Mouse (Mus musculus): Measurements from ENCODE around the gene Cnpy2.
"Not testable (repeated sequence)": the region's sequence is repeated elsewhere in the genome, so short reads cannot be mapped to it uniquely, and the experiment has no call there.

The Cnpy2 gene

GRCm38 (mm10) chr10:128315578-128315977 lies 6.7 kb upstream of the Cnpy2 start:
- DNase-seq (ENCODE audit: low spot score): no peak

GRCm38 (mm10) chr10:128321641-128322040 lies 618 bp upstream of the Cnpy2 start:
- peak; percentile 37 for DNase-seq (ENCODE audit: low spot score)

- DNase-seq (ENCODE audit: low spot score): no peak
These were observed 1.3 kb downstream of the Cnpy2 start for GRCm38 (mm10) chr10:128323516-128323915.

- no peak for DNase-seq (ENCODE audit: low spot score)
These were observed 4.6 kb downstream of the Cnpy2 start for GRCm38 (mm10) chr10:128326825-128327224.

GRCm38 (mm10) chr10:128327610-128328009 lies 5.4 kb downstream of the Cnpy2 start:
- no peak for DNase-seq (ENCODE audit: low spot score)

- not testable (repeated sequence) for DNase-seq (ENCODE audit: low spot score)
These were observed 10.3 kb downstream of the Cnpy2 start for GRCm38 (mm10) chr10:128332358-128333249.

GRCm38 (mm10) chr10:128335582-128335981 lies 13.3 kb downstream of the Cnpy2 start:
- DNase-seq (ENCODE audit: low spot score): peak; percentile 83

GRCm38 (mm10) chr10:128336195-128336594 lies 13.9 kb downstream of the Cnpy2 start:
- no peak for DNase-seq (ENCODE audit: low spot score)

- DNase-seq (ENCODE audit: low spot score): no peak
These were observed 14.3 kb downstream of the Cnpy2 start for GRCm38 (mm10) chr10:128336597-128336996.

- DNase-seq (ENCODE audit: low spot score): peak; percentile 97
These were observed 15.3 kb downstream of the Cnpy2 start, which contains the start of gene Cs for GRCm38 (mm10) chr10:128337306-128338181. Cs (plus strand) TSS chr10:128337734.

- DNase-seq (ENCODE audit: low spot score): no peak
These were observed 16.2 kb downstream of the Cnpy2 start for GRCm38 (mm10) chr10:128338415-128338814.

GRCm38 (mm10) chr10:128338948-128339347 lies 16.7 kb downstream of the Cnpy2 start:
- DNase-seq (ENCODE audit: low spot score): no peak

GRCm38 (mm10) chr10:128340257-128340656 lies 18.0 kb downstream of the Cnpy2 start:
- DNase-seq (ENCODE audit: low spot score): no peak

- no peak for DNase-seq (ENCODE audit: low spot score)
These were observed 21.2 kb downstream of the Cnpy2 start for GRCm38 (mm10) chr10:128343436-128343835.

- DNase-seq (ENCODE audit: low spot score): peak; percentile 40
These were observed 22.5 kb downstream of the Cnpy2 start for GRCm38 (mm10) chr10:128344568-128345275.

GRCm38 (mm10) chr10:128347541-128347940 lies 25.3 kb downstream of the Cnpy2 start:
- no peak for DNase-seq (ENCODE audit: low spot score)

- peak; percentile 70 for DNase-seq (ENCODE audit: low spot score)
These were observed 36.5 kb downstream of the Cnpy2 start for GRCm38 (mm10) chr10:128358796-128359195.

GRCm38 (mm10) chr10:128359226-128359625 lies 37.0 kb downstream of the Cnpy2 start:
- DNase-seq (ENCODE audit: low spot score): no peak

GRCm38 (mm10) chr10:128361836-128362235 lies 39.6 kb downstream of the Cnpy2 start:
- no peak for DNase-seq (ENCODE audit: low spot score)

- DNase-seq (ENCODE audit: low spot score): peak; percentile 75
These were observed 40.3 kb downstream of the Cnpy2 start for GRCm38 (mm10) chr10:128362568-128362967.

GRCm38 (mm10) chr10:128367899-128368401 lies 45.7 kb downstream of the Cnpy2 start:
- DNase-seq (ENCODE audit: low spot score): no peak

Data from embryo, embryonic 10 days (tissue).